Mouse (Mus musculus) adrenal gland, adult 8-10 months (tissue): Measurements from ENCODE around the gene Hat1. TPM values are rescaled to one million over a fixed set of nuclear protein-coding genes. Genes with fewer than 3 reads are reported as not detected.
"Not testable (repeated sequence)": the region's sequence is repeated elsewhere in the genome, so short reads cannot be mapped to it uniquely, and the experiment has no call there.

ENCODE experiments used
- DNase-seq: peaks from one replicate; pipeline ENCODE4 v3.0.0; 2022
- total RNA-seq, 4 experiments: library from RNA; stranded (reverse); gene quantifications; 2 replicates each; pipeline ENCODE4 v1.2.4; 2022

The Hat1 gene
- 10 to 100 TPM; 26.5 to 31.3 (median 28.3) TPM for total RNA-seq

GRCm38 (mm10) chr2:71388951-71389763 lies at the start of gene Hat1:
Gene Hat1 (plus strand): TSS chr2:71388958.
- DNase-seq: peak; percentile 95

- no peak for DNase-seq
Observed at GRCm38 (mm10) chr2:71340126-71340525, 48.6 kb upstream of the Hat1 start.

- no peak for DNase-seq
Observed at GRCm38 (mm10) chr2:71343884-71344640, 44.7 kb upstream of the Hat1 start.

- DNase-seq: no peak
Observed at GRCm38 (mm10) chr2:71347160-71347559, 41.6 kb upstream of the Hat1 start.

- DNase-seq: no peak
Observed at GRCm38 (mm10) chr2:71347732-71348490, 40.8 kb upstream of the Hat1 start.

GRCm38 (mm10) chr2:71349511-71349910 lies 39.2 kb upstream of the Hat1 start:
- no peak for DNase-seq

- no peak for DNase-seq
Observed at GRCm38 (mm10) chr2:71350181-71350580, 38.6 kb upstream of the Hat1 start.

GRCm38 (mm10) chr2:71350904-71351726 lies 37.6 kb upstream of the Hat1 start:
- no peak for DNase-seq

- DNase-seq: no peak
Observed at GRCm38 (mm10) chr2:71351727-71351987, 37.1 kb upstream of the Hat1 start.

GRCm38 (mm10) chr2:71353306-71354054 lies 35.3 kb upstream of the Hat1 start:
- peak; percentile 48 for DNase-seq

GRCm38 (mm10) chr2:71354055-71354425 lies 34.7 kb upstream of the Hat1 start:
- DNase-seq: no peak

GRCm38 (mm10) chr2:71358347-71358746 lies 30.4 kb upstream of the Hat1 start:
- DNase-seq: no peak

- DNase-seq: no peak
Observed at GRCm38 (mm10) chr2:71360192-71360591, 28.6 kb upstream of the Hat1 start.

GRCm38 (mm10) chr2:71366618-71367124 lies 22.1 kb upstream of the Hat1 start:
- DNase-seq: no peak

GRCm38 (mm10) chr2:71367125-71367880 lies 21.5 kb upstream of the Hat1 start, which contains the start of gene Slc25a12:
Gene Slc25a12 (minus strand): TSS chr2:71367749.
- DNase-seq: peak; percentile 89

GRCm38 (mm10) chr2:71368086-71368485 lies 20.7 kb upstream of the Hat1 start:
- no peak for DNase-seq

GRCm38 (mm10) chr2:71371790-71372189 lies 17.0 kb upstream of the Hat1 start:
- no peak for DNase-seq

- DNase-seq: not testable (repeated sequence)
Observed at GRCm38 (mm10) chr2:71372261-71372660, 16.5 kb upstream of the Hat1 start.

- DNase-seq: no peak
Observed at GRCm38 (mm10) chr2:71374275-71375155, 14.2 kb upstream of the Hat1 start.
